Mouse (Mus musculus) cerebellum, adult 2 months (tissue): Measurements from ENCODE around the gene Fam19a5.

Experiments
- CTCF ChIP-seq: fragments of 200-500 bp; IDR thresholded peaks from 2 replicates; pipeline ENCODE4 v1.5.1; 2011; ENCODE audit warnings: low read depth, mild to moderate bottlenecking, control low read depth, low read length, moderate library complexity, borderline replicate concordance; ENCODE audit not compliant: insufficient read depth
- POLR2A ChIP-seq: fragments of 200-500 bp; IDR thresholded peaks from 2 replicates; pipeline ENCODE4 v1.6.1; 2011; ENCODE audit warnings: low read length, control low read depth, borderline replicate concordance; ENCODE audit not compliant: insufficient read depth

GRCm38 (mm10) chr15:87551556-87551955 lies 7.5 kb downstream of the Fam19a5 start:
- TF ChIP-seq CTCF, result no peak
- TF ChIP-seq POLR2A, result no peak
